18 mouse cellular contexts compared by ENCODE assay signal in the genomic region with DNA sequence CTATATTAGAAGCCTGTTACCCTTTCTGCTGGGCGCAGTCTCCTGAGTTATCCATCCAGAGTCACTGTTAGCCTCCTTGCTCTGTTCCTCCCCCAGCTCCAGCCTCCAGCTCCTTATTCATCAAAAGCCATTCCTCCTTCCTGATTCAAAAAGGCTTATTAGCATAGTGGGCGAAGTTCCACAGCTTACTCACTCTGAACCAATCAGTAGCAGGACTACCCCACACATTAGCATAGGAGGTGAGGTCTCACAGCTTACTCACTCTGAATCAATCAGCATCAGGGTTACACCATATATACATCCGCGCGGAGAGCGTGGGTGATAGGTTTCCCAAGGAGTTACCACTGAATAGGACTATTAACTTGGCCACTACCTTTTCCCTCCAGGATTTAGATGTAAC.
DNase-seq lines count a peak whose midpoint lies in the region; ATAC-seq lines count a peak whose summit lies in the region.
"Had no signal": no experiment of that assay in that cellular context is flagged by ENCODE, and none has a peak within 500 bp of the region (broad histone marks: within the 10 kb centered on the region; RNA-seq: fewer than 3 reads in every experiment).

No protein-coding gene starts in this region.

- H3K36me3 ChIP-seq in liver, embryonic 15.5 days (replicated peaks) = peaks cover 85% of the 10 kb centered on the region
- peaks cover 29% of the 10 kb centered on the region for H3K36me3 ChIP-seq in liver, embryonic 11.5 days (ENCODE audit: control insufficient read depth, insufficient read depth, low read length)
- peaks cover 16% of the 10 kb centered on the region; the same call in 1 of the 2 replicates for H3K36me3 ChIP-seq in midbrain, embryonic 16.5 days (ENCODE audit: control insufficient read depth, insufficient read depth, low read length)

- ATAC-seq in frontal cortex, adult (ENCODE audit: low TSS enrichment) = peak; percentile 45
- ATAC-seq in liver, embryonic 15.5 days (ENCODE audit: insufficient read depth) = no peak
- no peak for ATAC-seq in liver, embryonic 11.5 days (replicated peaks; ENCODE audit: low FRiP score)
- ATAC-seq in midbrain, embryonic 16.5 days = 0 out of 2 replicates have a peak, but pooled peaks have one; percentile 18
- ATAC-seq: intestine, postnatal 0 days had no signal

- H3K9ac ChIP-seq in liver, embryonic 15.5 days = no peak overlapping the region
- no peak overlapping the region for H3K9ac ChIP-seq in liver, embryonic 11.5 days (ENCODE audit: low read depth, low read length)
- no peak overlapping the region for H3K9ac ChIP-seq in midbrain, embryonic 16.5 days (ENCODE audit: low read depth, low read length)
- H3K9ac ChIP-seq: limb, embryonic 15.5 days had no signal

- no peak overlapping the region for H3K4me2 ChIP-seq in liver, embryonic 15.5 days
- no peak overlapping the region for H3K4me2 ChIP-seq in liver, embryonic 11.5 days
- H3K4me2 ChIP-seq in midbrain, embryonic 16.5 days (ENCODE audit: low read length) = no peak overlapping the region
- H3K4me2 ChIP-seq: heart, embryonic 11.5 days; limb, embryonic 15.5 days had no signal

- H3K27ac ChIP-seq in liver, embryonic 15.5 days (replicated peaks) = 0 out of 2 replicates have a peak overlapping the region, but pooled peaks have one; percentile 19
- no peak overlapping the region for H3K27ac ChIP-seq in liver, embryonic 11.5 days (ENCODE audit: low read depth, low read length)
- no peak overlapping the region for H3K27ac ChIP-seq in midbrain, embryonic 16.5 days (ENCODE audit: low read length)
- H3K27ac ChIP-seq: limb, embryonic 15.5 days had no signal

- 88% methylated on average over 6 of the region's 6 CpGs for WGBS in liver, embryonic 15.5 days (ENCODE audit: insufficient replicate concordance)
- 89% methylated on average over 6 of the region's 6 CpGs for WGBS in liver, embryonic 11.5 days
- 81% methylated on average over 6 of the region's 6 CpGs for WGBS in midbrain, embryonic 16.5 days

- no peaks in the 10 kb centered on the region for H3K9me3 ChIP-seq in liver, embryonic 15.5 days (replicated peaks)
- H3K9me3 ChIP-seq in liver, embryonic 11.5 days (ENCODE audit: control insufficient read depth, low read length) = no peaks in the 10 kb centered on the region
- H3K9me3 ChIP-seq in midbrain, embryonic 16.5 days (replicated peaks; ENCODE audit: control insufficient read depth, low read length, poor library complexity, severe bottlenecking) = no peaks in the 10 kb centered on the region
- H3K9me3 ChIP-seq: limb, embryonic 15.5 days; megakaryocyte, embryonic 14.5 days had no signal

- H3K27me3 ChIP-seq in liver, embryonic 15.5 days = no peaks in the 10 kb centered on the region
- H3K27me3 ChIP-seq in liver, embryonic 11.5 days (replicated peaks; ENCODE audit: control insufficient read depth, insufficient read depth, low read length) = no peaks in the 10 kb centered on the region
- no peaks in the 10 kb centered on the region for H3K27me3 ChIP-seq in midbrain, embryonic 16.5 days (ENCODE audit: control insufficient read depth, insufficient read depth, low read depth, low read length)
- H3K27me3 ChIP-seq: limb, embryonic 15.5 days had no signal

- H3K4me3 ChIP-seq in liver, embryonic 15.5 days (replicated peaks) = no peak overlapping the region
- no peak overlapping the region for H3K4me3 ChIP-seq in liver, embryonic 11.5 days (ENCODE audit: low read depth, low read length)
- no peak overlapping the region for H3K4me3 ChIP-seq in midbrain, embryonic 16.5 days (ENCODE audit: low read depth, low read length)
- H3K4me3 ChIP-seq: erythroblast, embryonic 14.5 days; limb, embryonic 15.5 days; megakaryocyte, embryonic 14.5 days had no signal

- no peak for DNase-seq in frontal cortex, postnatal 14 days (ENCODE audit: low spot score in 2 of 2)
- DNase-seq in liver, embryonic 11.5 days (ENCODE audit: low spot score) = no peak
- DNase-seq in ZHBTc4 (ENCODE audit: low read depth, low spot score) = peak; percentile 82
- no peak for DNase-seq in cerebellum, adult 8-10 months
- DNase-seq in adrenal gland, adult 18-20 months (ENCODE audit: low spot score in 2 of 2) = no peak
- DNase-seq: cerebellum, postnatal 10 days; heart, postnatal 36 days; kidney, postnatal 10 days; layer of hippocampus, postnatal 36 days; spleen, adult 18-20 months had no signal

- peaks cover 58% of the 10 kb centered on the region for H3K4me1 ChIP-seq in liver, embryonic 15.5 days (replicated peaks)
- peaks cover 26% of the 10 kb centered on the region for H3K4me1 ChIP-seq in liver, embryonic 11.5 days (replicated peaks; ENCODE audit: control insufficient read depth, insufficient read depth, low read length)
- peaks cover 4% of the 10 kb centered on the region; the same call in 1 of the 2 replicates for H3K4me1 ChIP-seq in midbrain, embryonic 16.5 days (ENCODE audit: control insufficient read depth, insufficient read depth, low read length)

Comparison
In these comparisons a context has a peak if more than half of its experiments do, and no peak if none do; other contexts are left out.
1. ATAC-seq: peak in frontal cortex, adult (single experiment) and midbrain, embryonic 16.5 days (single experiment); none in liver, embryonic 15.5 days (single experiment) and liver, embryonic 11.5 days (single experiment).